Mouse (Mus musculus): ENCODE measurements around the gene Pak4.

The Pak4 gene

DNA sequence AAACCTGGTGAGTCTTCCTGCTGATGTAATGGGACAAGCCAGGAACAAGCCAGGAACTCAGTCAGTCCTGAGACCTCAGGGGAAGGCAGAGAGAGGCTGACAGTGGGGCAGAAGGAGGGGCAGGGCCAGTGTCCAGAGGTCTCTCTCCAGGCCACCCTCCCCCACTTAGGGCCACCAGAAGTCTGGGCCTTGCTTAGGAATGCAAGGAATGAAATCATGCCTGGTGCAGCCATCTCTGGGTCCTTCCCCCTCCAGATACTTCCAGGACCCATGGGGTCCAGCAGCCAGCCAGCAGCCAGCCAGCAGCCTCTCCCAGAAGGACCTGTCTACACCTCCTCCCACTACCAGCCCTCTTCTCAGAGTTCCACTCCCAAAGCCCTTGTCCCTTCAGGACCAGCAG lies 10.3 kb downstream of the Pak4 start:
- DNase-seq (ENCODE audit: low spot score), result no peak

DNA sequence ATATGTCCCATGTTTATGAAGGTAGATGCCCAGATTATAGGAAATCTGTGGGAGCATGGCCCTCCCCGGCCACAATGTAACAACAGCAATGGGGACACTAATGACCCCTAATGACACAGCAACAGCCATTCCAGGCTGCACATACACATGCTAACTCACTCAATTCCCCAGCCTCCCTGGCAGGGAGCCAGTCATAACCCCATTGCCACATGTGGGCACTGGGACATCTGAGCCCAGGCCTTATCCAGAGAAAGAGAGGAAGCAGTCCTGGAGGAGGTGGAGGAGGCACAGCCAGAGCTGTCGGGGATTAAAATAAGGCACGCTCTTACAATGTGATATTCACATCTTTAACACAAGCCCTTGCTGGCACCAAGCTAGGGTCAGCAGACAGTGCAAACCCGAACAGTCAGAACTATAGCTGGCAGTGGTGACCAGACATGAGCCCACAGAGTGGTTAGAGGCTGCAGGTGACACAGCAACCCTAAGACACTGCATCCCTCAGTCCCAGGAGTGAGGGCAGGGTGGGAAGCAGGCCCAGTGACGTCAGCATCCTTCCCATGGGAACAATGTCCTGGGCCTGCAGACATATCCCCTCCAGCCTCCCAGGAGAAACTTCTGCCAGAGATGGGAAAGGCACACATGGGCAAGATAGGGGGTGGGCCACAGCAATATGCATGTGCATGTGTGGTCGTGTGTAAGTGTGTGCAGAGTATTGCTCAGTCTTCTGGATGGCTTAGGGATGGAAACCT lies 11.1 kb downstream of the Pak4 start:
- no peak for DNase-seq (ENCODE audit: low spot score)

GRCm38 (mm10) chr7:28585001-28585400 lies 13.0 kb downstream of the Pak4 start:
- no peak for DNase-seq (ENCODE audit: low spot score)

DNA sequence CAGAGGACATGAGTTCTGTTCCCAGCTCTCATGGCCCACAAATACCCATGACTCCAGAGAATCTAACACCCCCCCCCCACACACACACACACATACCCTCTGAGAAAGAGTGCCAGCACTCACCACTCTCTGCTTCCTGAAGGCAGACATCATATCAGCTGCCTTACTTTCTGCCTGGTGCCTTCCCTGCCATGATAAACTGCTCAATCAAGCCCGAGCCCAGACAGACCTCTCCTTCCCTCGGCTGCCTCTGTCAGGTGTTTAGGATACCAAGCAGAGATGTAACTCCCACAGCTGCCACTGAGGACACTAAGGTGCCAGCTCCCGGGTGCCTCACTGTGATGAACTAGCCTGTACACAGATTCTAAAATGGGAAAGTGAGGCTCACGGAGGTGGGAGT lies 13.5 kb downstream of the Pak4 start:
- no peak for DNase-seq (ENCODE audit: low spot score)

DNA sequence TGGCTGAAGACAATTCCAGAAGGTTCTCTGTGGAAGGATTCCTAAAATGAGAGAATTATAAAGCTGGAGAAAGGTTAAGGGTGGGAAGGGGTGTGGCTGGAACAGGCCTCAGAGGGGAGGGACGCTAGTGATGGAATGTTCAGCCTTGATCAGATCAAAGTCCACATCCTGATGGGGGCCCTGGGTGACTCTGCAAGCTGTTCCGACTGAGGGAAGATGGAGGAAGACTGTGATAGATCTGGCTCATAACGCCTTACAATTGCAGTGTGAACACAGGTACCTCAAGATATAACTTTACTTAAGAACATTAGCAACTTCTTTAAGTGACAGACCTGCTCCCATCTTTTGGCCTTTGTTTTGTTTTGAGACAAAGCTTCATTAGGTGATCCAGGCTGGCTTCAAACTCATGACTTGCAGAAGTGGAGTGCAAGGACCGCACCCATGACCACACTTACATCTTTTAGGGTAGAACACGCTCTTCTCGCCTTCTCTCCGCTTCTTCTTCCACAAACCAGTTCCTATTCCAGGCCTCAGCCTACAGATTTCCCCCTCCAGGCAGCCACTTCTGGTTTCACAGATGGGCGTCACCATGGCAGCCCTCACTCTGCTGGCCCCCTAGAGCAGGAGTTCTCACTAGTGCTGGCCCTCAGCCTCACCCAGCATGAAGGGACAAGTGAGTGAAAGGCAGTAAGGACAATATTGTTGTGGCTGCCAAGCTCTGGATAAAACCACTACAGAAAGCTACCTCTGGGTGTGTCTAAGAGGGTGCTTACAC lies 14.2 kb downstream of the Pak4 start:
- no peak for DNase-seq (ENCODE audit: low spot score)

DNA sequence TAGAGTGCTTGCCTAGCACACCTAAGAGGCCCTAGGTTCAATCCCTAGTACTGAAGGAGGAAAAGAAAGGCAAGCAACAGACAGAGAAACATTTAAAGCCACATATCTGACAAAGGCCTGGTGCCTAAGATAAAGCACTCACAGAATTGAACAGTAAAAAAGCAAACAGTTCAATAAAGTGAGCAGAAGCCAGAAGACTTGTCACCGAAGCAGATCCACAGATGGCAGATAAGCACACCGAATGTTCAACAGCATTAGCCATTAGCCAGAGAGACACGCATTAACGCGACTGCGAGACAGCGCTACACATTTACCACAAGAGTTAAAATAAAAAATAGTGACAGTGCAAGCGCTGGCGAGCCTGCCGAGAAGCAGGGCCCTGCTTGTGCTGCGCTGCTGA lies 15.1 kb downstream of the Pak4 start:
- no peak for DNase-seq (ENCODE audit: low spot score)

GRCm38 (mm10) chr7:28581721-28582120 lies 16.3 kb downstream of the Pak4 start:
- DNase-seq (ENCODE audit: low spot score), result no peak

DNA sequence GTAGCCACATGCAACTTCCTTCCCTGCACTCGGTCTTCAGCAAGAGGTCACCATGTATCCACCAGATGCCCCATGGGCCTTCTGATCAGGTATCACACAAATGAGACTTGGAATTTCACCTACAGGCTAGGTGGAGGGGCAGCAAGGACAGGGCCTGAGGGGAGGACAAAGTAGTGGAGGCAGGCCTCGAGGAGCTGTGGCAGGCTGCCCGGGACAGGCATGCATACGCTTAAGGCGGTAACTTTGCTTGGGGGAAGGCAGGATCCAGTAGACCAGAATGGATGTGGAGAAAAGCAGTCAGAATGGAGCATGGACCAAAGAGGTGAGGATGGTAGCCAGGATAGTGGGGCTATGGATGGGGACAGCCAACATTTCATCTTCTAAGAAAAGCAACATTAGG lies 18.2 kb downstream of the Pak4 start:
- DNase-seq (ENCODE audit: low spot score), result no peak

- DNase-seq (ENCODE audit: low spot score), result no peak
Measured at GRCm38 (mm10) chr7:28578543-28579053, 19.4 kb downstream of the Pak4 start.

- no peak for DNase-seq (ENCODE audit: low spot score)
Measured at GRCm38 (mm10) chr7:28577826-28578542, 20.0 kb downstream of the Pak4 start.

DNA sequence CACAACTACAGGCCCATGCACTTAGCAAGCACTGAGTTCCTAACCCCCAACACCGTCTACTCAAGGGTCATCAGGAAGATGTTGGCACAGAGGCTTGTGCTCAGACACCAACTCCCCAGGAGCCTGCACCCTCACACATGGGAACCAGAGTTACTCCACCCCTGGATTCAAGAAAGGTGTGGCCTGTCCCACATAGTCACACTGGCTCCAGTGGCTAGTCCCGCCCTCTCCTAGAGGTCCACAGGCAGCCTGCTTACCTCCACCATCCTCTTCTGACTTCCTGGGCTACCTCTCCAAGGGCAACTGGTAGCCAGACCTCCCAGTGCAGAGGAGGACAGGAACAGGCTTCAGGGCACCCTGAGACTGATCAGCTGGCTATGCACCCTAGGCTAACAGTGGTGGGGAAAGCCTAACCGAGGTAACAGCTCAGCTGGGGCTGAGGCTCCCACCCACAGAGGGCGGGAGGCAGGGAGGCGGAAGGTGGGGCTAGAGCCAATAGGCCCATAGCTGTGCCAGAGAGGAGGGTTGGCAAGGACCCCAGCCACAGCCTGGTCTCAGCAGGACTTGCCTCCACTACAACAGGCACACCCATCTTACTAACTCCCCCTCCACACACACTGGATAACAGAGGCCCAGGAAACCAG lies 21.6 kb downstream of the Pak4 start:
- no peak for DNase-seq (ENCODE audit: low spot score)

DNA sequence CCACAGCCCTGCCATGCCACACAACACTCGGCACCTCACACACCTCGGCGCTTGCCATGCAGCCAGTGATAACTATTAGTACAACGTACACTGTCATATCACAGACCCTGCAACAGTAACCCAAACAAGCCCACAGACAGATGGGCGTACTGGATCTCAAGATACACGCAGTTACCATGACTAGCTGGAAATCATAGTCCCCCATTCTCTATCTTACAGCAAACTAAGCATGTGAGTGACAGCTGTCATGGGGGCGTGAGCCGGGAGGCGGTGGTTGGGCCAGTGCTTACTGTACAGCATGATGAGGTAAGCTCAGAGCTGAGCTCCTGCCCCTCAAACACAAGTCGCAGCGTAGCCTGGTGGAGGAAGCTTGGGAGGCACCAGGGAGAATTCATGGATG lies 22.4 kb downstream of the Pak4 start:
- DNase-seq (ENCODE audit: low spot score), result no peak

DNA sequence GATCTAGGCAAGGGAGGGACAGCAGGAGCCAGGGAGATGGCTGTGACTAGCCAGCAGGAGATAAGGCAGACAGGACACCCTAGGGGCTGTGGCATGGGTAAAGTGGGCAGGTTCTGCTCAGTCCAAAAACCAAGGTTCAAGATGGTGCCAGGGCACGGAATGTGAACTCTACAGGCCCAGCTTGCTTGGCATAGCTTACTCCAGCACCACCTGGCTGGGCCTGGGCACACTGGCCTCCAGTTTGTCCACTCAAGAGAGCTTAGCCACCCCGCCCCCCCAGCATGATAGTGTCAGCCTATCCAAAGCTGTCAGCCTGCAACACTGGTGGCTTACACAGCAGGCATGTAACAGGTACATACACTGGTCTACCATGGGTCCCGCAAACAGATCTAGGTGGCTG lies 24.7 kb downstream of the Pak4 start:
- no peak for DNase-seq (ENCODE audit: low spot score)

DNA sequence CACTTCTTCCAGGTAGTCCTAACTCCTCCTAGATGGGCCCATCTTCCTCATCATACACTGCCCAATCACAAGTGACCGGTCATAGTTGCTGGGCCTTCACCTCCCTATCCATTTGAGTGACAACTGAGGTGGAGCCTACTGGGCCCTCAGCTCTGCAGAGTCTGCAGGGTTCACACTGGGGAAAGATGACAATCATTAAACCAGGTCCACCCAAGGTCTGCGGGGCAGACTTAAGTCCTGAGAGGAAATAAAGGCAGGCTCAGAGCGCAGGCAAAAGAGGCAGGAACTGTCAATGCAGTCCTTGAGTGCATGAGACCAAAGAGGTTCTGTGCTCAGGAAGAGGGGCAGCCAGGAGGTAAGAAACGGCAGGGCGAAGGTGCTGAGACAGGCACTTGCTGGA lies 25.3 kb downstream of the Pak4 start:
- DNase-seq (ENCODE audit: low spot score), result no peak

DNA sequence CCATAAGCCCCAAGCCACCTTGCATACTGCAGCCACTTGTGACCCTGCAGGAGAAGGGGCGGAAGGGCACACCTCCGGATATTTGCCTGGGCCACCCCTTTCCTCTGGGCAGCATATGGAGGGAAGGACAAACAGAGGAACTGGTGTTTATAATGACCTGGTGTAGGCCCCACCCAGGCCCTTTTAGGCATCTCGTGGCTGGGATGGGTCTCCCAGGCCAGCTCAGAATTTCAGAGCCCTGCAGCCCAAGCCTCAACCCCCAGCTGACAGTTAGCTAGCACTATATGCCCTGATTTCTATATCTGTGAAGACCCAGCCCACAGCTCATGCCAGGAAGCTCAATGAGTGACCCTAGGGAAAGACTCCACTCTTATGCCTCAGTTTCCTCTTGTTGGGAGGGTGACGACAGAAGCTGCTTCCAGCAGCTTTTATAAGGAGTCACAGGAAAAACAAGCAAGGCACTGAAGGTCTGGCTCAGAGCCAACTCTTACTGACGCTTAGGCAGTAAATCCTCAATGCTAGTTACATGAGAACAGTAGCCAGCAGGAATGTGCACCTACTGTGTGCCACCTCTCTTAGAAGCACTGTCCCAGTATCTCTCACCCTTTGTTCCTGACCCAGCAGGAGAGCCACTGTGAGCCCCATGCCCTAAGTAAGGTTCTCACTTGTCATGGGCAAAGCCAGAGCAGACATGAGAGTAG lies 26.9 kb downstream of the Pak4 start:
- DNase-seq (ENCODE audit: low spot score), result no peak

DNA sequence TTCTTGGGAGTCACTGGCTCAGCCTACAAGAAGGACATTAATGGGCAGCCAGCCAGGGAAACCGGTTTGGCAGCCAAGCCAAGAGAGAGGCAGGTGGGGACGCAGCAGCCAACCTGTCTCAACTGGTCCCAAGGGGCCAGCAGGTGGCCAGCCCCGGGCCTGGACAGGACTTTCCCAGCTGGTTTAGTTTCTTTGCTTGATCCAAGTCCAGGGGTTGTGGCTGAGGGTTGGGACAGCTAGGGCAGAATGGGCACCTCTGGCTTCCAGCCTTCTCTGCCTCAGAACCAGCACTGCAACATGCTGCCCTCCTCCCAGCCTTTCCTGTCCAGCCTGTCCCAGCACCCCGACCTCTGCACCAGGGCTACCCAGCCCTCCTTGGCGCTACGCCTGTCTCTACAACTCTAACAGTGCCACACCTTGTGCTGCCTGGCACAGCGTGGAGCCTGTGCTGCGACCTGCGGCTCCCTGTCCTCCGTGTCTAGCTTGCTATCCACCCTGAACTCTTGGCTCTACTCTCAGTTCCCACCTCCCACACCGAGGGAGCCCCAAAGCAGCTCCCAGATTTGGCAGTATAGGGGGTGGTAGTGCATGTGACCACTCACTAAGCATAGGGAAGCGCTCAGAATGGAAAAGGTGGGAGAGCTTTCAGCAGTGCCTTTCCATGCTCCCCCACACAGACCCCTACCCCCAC lies 27.5 kb downstream of the Pak4 start:
- DNase-seq (ENCODE audit: low spot score), result no peak

- DNase-seq (ENCODE audit: low spot score), result peak; percentile 87
Measured at GRCm38 (mm10) chr7:28568253-28568652, 29.7 kb downstream of the Pak4 start.

DNA sequence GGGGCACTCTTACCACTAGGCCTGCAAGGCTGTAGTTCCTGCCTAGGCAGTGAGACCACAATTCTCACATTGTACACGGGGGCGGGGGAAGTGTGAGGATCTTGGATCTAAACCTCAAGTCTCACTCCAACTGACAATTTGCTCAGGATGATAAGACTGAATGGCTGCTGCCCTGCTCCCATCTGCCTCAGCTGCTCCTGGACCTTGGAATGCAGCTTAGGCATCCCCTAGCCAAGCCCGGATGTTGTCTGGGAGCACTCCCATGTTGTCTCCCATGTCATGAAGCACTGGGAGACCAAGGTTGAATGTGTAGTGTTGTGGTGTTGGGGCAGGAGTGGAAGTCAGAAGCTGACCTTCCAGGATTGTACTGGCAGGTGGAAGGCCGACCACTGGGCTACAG lies 30.4 kb downstream of the Pak4 start:
- DNase-seq (ENCODE audit: low spot score), result no peak

GRCm38 (mm10) chr7:28565407-28565806 lies 32.6 kb downstream of the Pak4 start:
- no peak for DNase-seq (ENCODE audit: low spot score)

- no peak for DNase-seq (ENCODE audit: low spot score)
Measured at GRCm38 (mm10) chr7:28562951-28563350, 35.0 kb downstream of the Pak4 start.

DNA sequence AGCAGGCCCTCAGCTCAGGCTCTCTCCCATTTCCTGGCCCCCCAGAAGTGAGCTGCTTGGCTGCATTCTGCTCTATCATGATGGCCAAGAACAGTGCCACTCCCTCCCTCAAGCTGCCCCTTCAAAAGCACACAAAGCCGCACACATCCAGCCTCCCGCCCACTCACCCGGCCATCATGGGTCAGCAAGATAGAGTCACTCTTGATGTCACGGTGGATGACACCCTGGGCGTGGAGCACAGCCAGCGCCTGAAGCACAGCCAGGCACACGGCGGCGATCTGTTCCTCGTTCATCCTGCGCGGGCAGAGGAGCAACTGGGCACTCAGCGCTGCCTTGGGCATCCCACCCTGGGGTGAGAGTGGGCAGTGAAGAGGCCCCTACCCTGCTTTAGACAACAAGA lies 35.6 kb downstream of the Pak4 start:
- no peak for DNase-seq (ENCODE audit: low spot score)

Measured in retina, embryonic 14.5 days (tissue).